ENCODE assay signal across 24 mouse cellular contexts in the genomic region with DNA sequence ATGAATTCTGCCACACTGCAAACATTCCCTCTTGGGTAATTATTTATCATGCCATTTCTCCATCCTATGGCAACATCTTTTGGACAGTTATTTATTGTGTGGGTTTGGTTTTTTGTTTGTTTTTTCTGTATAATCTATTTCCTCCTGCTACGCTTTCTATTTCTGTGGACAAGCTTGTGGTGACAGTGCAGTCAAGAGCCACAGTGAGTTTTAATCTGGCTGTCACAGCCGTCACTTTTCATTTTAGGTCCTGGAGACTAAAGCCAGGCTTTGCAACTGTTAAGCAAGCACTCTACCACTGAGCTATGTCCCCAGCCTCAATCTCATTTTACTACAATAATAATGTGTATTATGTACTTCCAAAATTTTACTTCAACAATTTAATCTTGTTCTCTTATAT.
"Had no signal": no experiment of that assay in that cellular context is flagged by ENCODE, and none has a peak within 500 bp of the region (broad histone marks: within the 10 kb centered on the region; RNA-seq: fewer than 3 reads in every experiment).

No protein-coding gene starts in this region.

- H3K4me1 ChIP-seq: heart, embryonic 10.5 days; heart, embryonic 12.5 days; hindbrain, embryonic 10.5 days; hindbrain, embryonic 12.5 days; intestine, embryonic 15.5 days; kidney, embryonic 15.5 days; limb, embryonic 10.5 days; limb, embryonic 12.5 days; liver, embryonic 13.5 days had no signal

- H3K9me3 ChIP-seq: heart, embryonic 10.5 days; heart, embryonic 12.5 days; hindbrain, embryonic 10.5 days; hindbrain, embryonic 12.5 days; intestine, embryonic 15.5 days; kidney, embryonic 15.5 days; limb, embryonic 10.5 days; limb, embryonic 12.5 days; liver, embryonic 13.5 days had no signal

- H3K4me3 ChIP-seq: gastrocnemius, adult 2 months; heart, embryonic 10.5 days; heart, embryonic 12.5 days; hindbrain, embryonic 10.5 days; hindbrain, embryonic 12.5 days; intestine, embryonic 15.5 days; kidney, embryonic 15.5 days; left cerebral cortex, adult 2 months; limb, embryonic 10.5 days; limb, embryonic 12.5 days; liver, embryonic 13.5 days had no signal

- H3K27me3 ChIP-seq: heart, embryonic 12.5 days; hindbrain, embryonic 12.5 days; intestine, embryonic 15.5 days; kidney, embryonic 15.5 days; limb, embryonic 12.5 days; liver, embryonic 13.5 days had no signal

- ATAC-seq: hindbrain, embryonic 16.5 days; inflammation-experienced regulatory T-cells, adult 6 months; intestine, embryonic 15.5 days; intestine, postnatal 0 days had no signal

- DNase-seq: gastrocnemius, adult 2 months; gastrocnemius, postnatal 10 days; gastrocnemius, postnatal 25 days; heart, adult 18-20 months; heart, postnatal 10 days; heart, postnatal 4 days; kidney, adult 2 months; kidney, adult 9 months; kidney, postnatal 14 days; kidney, postnatal 36 days; liver; liver, embryonic 13.5 days had no signal
